Mouse (Mus musculus) urinary bladder, postnatal 10 days (tissue): ENCODE results near the gene Nek9.

Experiments used
- DNase-seq: peaks from one replicate; pipeline ENCODE4 v3.0.0; 2022; ENCODE audit warnings: low spot score

Gene Nek9

GRCm38 (mm10) chr12:85339243-85339729 is at the start of gene Nek9:
Gene Nek9 (minus strand): TSS chr12:85339362.
- DNase-seq = peak; percentile 72

- DNase-seq = no peak
Measured at GRCm38 (mm10) chr12:85385995-85386375, 46.8 kb upstream of the Nek9 start.

GRCm38 (mm10) chr12:85385329-85385994 is 46.3 kb upstream of the Nek9 start:
- no peak for DNase-seq

- no peak for DNase-seq
Measured at GRCm38 (mm10) chr12:85382761-85383680, 43.9 kb upstream of the Nek9 start.

GRCm38 (mm10) chr12:85381570-85381969 is 42.4 kb upstream of the Nek9 start:
- no peak for DNase-seq

GRCm38 (mm10) chr12:85380942-85381341 is 41.8 kb upstream of the Nek9 start:
- no peak for DNase-seq

- DNase-seq = no peak
Measured at GRCm38 (mm10) chr12:85380308-85380707, 41.1 kb upstream of the Nek9 start.

GRCm38 (mm10) chr12:85378271-85378670 is 39.1 kb upstream of the Nek9 start:
- no peak for DNase-seq

GRCm38 (mm10) chr12:85374561-85375272 is 35.6 kb upstream of the Nek9 start, which contains the start of gene Tmed10:
Gene Tmed10 (minus strand): TSS chr12:85374847.
- DNase-seq = peak; percentile 65

- no peak for DNase-seq
Measured at GRCm38 (mm10) chr12:85373591-85374560, 34.7 kb upstream of the Nek9 start.

- no peak for DNase-seq
Measured at GRCm38 (mm10) chr12:85372068-85372665, 33.0 kb upstream of the Nek9 start.

GRCm38 (mm10) chr12:85368441-85369063 is 29.4 kb upstream of the Nek9 start:
- no peak for DNase-seq

GRCm38 (mm10) chr12:85366271-85366670 is 27.1 kb upstream of the Nek9 start:
- DNase-seq = no peak

GRCm38 (mm10) chr12:85362510-85362909 is 23.3 kb upstream of the Nek9 start:
- DNase-seq = no peak

GRCm38 (mm10) chr12:85361580-85361979 is 22.4 kb upstream of the Nek9 start:
- DNase-seq = no peak

- DNase-seq = no peak
Measured at GRCm38 (mm10) chr12:85361165-85361564, 22.0 kb upstream of the Nek9 start.

GRCm38 (mm10) chr12:85354061-85354460 is 14.9 kb upstream of the Nek9 start:
- no peak for DNase-seq

- DNase-seq = no peak
Measured at GRCm38 (mm10) chr12:85350407-85351232, 11.5 kb upstream of the Nek9 start.

GRCm38 (mm10) chr12:85348338-85348737 is 9.2 kb upstream of the Nek9 start:
- no peak for DNase-seq
